Mouse (Mus musculus) ES-Bruce4 (cell line): ENCODE data around the gene Ndufv3.

Experiments used
- CTCF ChIP-seq: IDR thresholded peaks from one replicate; pipeline ENCODE4 v1.8.1; 2011; ENCODE audit warnings: low read depth, low read length
- POLR2A ChIP-seq: IDR thresholded peaks from one replicate; pipeline ENCODE4 v1.8.1; 2011; ENCODE audit warnings: low read length; ENCODE audit not compliant: insufficient read depth

DNA sequence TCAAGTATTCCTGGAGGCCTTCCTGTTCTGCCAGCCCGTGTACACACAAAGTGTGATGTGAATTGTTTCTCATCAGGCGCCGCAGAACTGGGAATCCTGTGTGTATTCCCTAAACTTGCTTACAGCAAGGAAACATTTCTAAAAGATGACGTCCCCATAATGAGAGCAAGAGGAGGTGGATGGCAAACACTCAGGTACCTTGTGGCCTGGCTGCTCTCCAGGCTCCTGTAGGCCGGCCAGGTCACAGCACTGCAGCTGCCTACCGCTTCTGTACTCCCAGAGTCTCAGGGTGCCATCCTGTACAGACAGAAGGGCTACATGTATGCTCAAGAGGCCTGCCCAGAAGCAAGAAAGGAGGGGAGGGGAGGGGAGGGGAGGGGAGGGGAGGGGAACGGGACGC, 19.5 kb upstream of the Ndufv3 start:
- TF ChIP-seq CTCF, result no peak
- TF ChIP-seq POLR2A, result no peak
